Mouse (Mus musculus): ENCODE data around the gene Plcd1. TPM values are rescaled to one million over a fixed set of nuclear protein-coding genes. Genes with fewer than 3 reads are reported as not detected.

Gene Plcd1
- 1.5 and 1.6 TPM in 2 replicates for polyA plus RNA-seq (2015; fragmentation: Nextera tagmentation; extraction: Ambion mirVana)

GRCm38 (mm10) chr9:119093419-119094295, at the start of gene Plcd1:
Plcd1 (minus strand) TSS chr9:119093502.
- peak; percentile 69 for ATAC-seq (ENCODE audit: low read depth)
- Histone ChIP-seq H3K27ac (ENCODE audit: low read length) (no peak within 1 kb of the TSS), H3K4me2 (ENCODE audit: low read depth, low read length) (peak within 1 kb of the TSS; percentile 49), H3K9me3 (replicated peaks; ENCODE audit: control insufficient read depth, low read length) (no peaks in the 10 kb centered on the region), H3K9ac (ENCODE audit: low read depth, low read length) (no peak within 1 kb of the TSS; the same call in 1 of the 2 replicates), H3K27me3 (ENCODE audit: control insufficient read depth, insufficient read depth, low read depth, low read length) (peaks cover 42% of the 10 kb centered on the region), H3K36me3 (ENCODE audit: control insufficient read depth, insufficient read depth) (no peaks in the 10 kb centered on the region), H3K4me3 (ENCODE audit: low read depth, low read length) (peak within 1 kb of the TSS; percentile 51), H3K4me1 (ENCODE audit: control insufficient read depth, low read depth, low read length) (peaks cover under 1% of the 10 kb centered on the region; the same call in 1 of the 2 replicates)
- WGBS (ENCODE audit: insufficient replicate concordance), result 12% methylated on average over 42 of the region's 45 CpGs

- Histone ChIP-seq H3K27me3 (ENCODE audit: control insufficient read depth, insufficient read depth, low read depth, low read length) (no peaks in the 10 kb centered on the region), H3K9me3 (replicated peaks; ENCODE audit: control insufficient read depth, low read length) (no peaks in the 10 kb centered on the region), H3K27ac (ENCODE audit: low read length) (no peak overlapping the region), H3K4me2 (ENCODE audit: low read depth, low read length) (no peak overlapping the region), H3K9ac (ENCODE audit: low read depth, low read length) (no peak overlapping the region), H3K4me3 (ENCODE audit: low read depth, low read length) (no peak overlapping the region), H3K36me3 (ENCODE audit: control insufficient read depth, insufficient read depth) (no peaks in the 10 kb centered on the region), H3K4me1 (ENCODE audit: control insufficient read depth, low read depth, low read length) (no peaks in the 10 kb centered on the region)
- WGBS (ENCODE audit: insufficient replicate concordance), result 57% methylated on average over 5 of the region's 5 CpGs
- ATAC-seq (ENCODE audit: low read depth), result no peak
These were observed 48.8 kb upstream of the Plcd1 start for GRCm38 (mm10) chr9:119142066-119142465.

GRCm38 (mm10) chr9:119138836-119139235, 45.5 kb upstream of the Plcd1 start:
- no peaks in the 10 kb centered on the region for H3K4me1 ChIP-seq (ENCODE audit: control insufficient read depth, low read depth, low read length)
- H3K9me3 ChIP-seq (replicated peaks; ENCODE audit: control insufficient read depth, low read length), result no peaks in the 10 kb centered on the region
- no peak overlapping the region for H3K4me3 ChIP-seq (ENCODE audit: low read depth, low read length)
- no peaks in the 10 kb centered on the region for H3K27me3 ChIP-seq (ENCODE audit: control insufficient read depth, insufficient read depth, low read depth, low read length)
- no peak overlapping the region for H3K4me2 ChIP-seq (ENCODE audit: low read depth, low read length)
- no peak for ATAC-seq (ENCODE audit: low read depth)
- no peaks in the 10 kb centered on the region for H3K36me3 ChIP-seq (ENCODE audit: control insufficient read depth, insufficient read depth)
- no peak overlapping the region for H3K9ac ChIP-seq (ENCODE audit: low read depth, low read length)
- WGBS (ENCODE audit: insufficient replicate concordance), result 53% methylated on average over 2 of the region's 2 CpGs
- H3K27ac ChIP-seq (ENCODE audit: low read length), result no peak overlapping the region

GRCm38 (mm10) chr9:119130692-119131091, 37.4 kb upstream of the Plcd1 start:
- no peaks in the 10 kb centered on the region for H3K27me3 ChIP-seq (ENCODE audit: control insufficient read depth, insufficient read depth, low read depth, low read length)
- H3K4me3 ChIP-seq (ENCODE audit: low read depth, low read length), result no peak overlapping the region
- no peaks in the 10 kb centered on the region for H3K36me3 ChIP-seq (ENCODE audit: control insufficient read depth, insufficient read depth)
- no peak overlapping the region for H3K27ac ChIP-seq (ENCODE audit: low read length)
- H3K4me1 ChIP-seq (ENCODE audit: control insufficient read depth, low read depth, low read length), result no peaks in the 10 kb centered on the region
- ATAC-seq (ENCODE audit: low read depth), result no peak
- H3K9ac ChIP-seq (ENCODE audit: low read depth, low read length), result no peak overlapping the region
- no peaks in the 10 kb centered on the region for H3K9me3 ChIP-seq (replicated peaks; ENCODE audit: control insufficient read depth, low read length)
- H3K4me2 ChIP-seq (ENCODE audit: low read depth, low read length), result no peak overlapping the region
- 27% methylated on average over 5 of the region's 5 CpGs for WGBS (ENCODE audit: insufficient replicate concordance)

DNA sequence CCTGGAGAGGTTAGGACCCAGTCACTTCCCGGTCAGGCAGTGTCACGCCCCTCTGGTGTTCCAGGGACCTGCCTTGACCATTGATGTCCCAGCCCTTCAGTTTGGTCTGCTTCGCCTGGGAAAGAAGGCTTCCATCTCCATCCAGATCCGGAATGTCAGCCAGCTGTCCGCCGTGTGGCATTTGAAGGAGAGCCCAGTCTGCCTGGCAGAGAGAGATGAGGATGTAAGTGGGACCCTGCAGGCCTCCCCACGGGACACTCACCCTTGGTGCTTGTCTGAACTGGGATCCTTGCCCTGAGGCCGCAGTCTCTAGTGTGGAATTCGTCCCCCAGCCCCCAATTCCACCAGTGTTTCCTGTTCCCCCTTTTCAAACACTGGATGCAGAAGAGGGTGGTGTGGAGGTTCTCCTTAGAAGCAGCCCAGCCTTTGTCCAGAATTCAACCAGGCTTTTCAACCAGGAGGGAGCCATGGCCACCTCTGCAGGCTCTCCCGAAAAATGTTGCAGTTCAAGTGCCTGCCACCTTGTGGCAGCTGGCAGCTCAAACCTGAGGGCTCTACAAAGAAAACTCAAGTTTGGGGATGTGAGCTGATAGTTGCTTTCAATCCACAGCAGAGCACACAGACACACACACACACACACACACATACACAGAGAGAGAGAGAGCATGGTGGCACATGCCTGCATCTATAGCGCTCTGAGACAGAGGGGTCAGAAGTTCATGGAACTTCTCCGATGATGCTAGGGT, 35.3 kb upstream of the Plcd1 start:
- WGBS (ENCODE audit: insufficient replicate concordance), result 62% methylated on average over 12 of the region's 12 CpGs
- Histone ChIP-seq H3K9ac (ENCODE audit: low read depth, low read length) (no peak overlapping the region), H3K9me3 (replicated peaks; ENCODE audit: control insufficient read depth, low read length) (no peaks in the 10 kb centered on the region), H3K4me2 (ENCODE audit: low read depth, low read length) (no peak overlapping the region), H3K27me3 (ENCODE audit: control insufficient read depth, insufficient read depth, low read depth, low read length) (no peaks in the 10 kb centered on the region), H3K4me1 (ENCODE audit: control insufficient read depth, low read depth, low read length) (no peaks in the 10 kb centered on the region), H3K36me3 (ENCODE audit: control insufficient read depth, insufficient read depth) (no peaks in the 10 kb centered on the region), H3K27ac (ENCODE audit: low read length) (no peak overlapping the region), H3K4me3 (ENCODE audit: low read depth, low read length) (no peak overlapping the region)
- no peak for ATAC-seq (ENCODE audit: low read depth)

DNA sequence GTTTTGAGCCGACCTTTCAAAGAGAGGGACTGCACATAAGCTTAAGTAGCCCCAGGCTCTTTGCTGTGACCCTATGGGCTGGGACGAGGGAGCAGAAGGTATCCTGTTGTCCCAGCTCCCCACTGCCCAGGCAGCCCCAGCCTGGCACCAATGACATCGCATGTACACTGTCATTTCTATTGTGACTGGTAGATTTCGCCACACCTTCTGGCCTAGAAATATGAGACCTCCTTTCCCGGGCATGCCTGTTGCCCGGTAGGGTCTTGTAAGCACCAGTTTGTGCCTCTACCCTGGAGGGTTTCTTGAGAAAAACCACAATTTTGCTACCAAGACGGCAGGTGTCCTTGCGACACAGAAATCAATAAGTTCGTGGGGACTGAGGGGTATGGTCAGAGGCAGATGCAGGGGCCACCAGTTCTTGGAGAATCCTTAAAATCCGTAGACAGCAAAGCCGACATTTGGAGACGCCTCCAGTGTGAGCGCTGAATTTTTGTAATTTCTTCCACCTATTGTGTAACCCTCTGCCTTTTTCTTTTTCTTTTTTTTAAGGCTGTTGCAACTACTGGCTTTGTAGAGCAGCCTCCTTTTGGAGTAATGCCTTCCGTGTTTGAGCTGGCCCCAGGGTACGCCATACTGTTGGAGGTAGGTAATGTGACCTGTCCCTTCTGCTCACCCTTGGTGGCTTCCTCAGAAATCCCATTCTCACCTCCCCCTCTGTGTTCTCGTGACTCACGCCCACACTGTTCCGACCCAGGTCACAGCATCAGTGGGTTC, 29.5 kb upstream of the Plcd1 start:
- H3K27ac ChIP-seq (ENCODE audit: low read length), result no peak overlapping the region
- no peak overlapping the region for H3K4me2 ChIP-seq (ENCODE audit: low read depth, low read length)
- no peaks in the 10 kb centered on the region for H3K36me3 ChIP-seq (ENCODE audit: control insufficient read depth, insufficient read depth)
- no peaks in the 10 kb centered on the region for H3K9me3 ChIP-seq (replicated peaks; ENCODE audit: control insufficient read depth, low read length)
- no peaks in the 10 kb centered on the region for H3K27me3 ChIP-seq (ENCODE audit: control insufficient read depth, insufficient read depth, low read depth, low read length)
- 63% methylated on average over 18 of the region's 18 CpGs for WGBS (ENCODE audit: insufficient replicate concordance)
- H3K9ac ChIP-seq (ENCODE audit: low read depth, low read length), result no peak overlapping the region
- no peaks in the 10 kb centered on the region for H3K4me1 ChIP-seq (ENCODE audit: control insufficient read depth, low read depth, low read length)
- no peak overlapping the region for H3K4me3 ChIP-seq (ENCODE audit: low read depth, low read length)
- no peak for ATAC-seq (ENCODE audit: low read depth)

DNA sequence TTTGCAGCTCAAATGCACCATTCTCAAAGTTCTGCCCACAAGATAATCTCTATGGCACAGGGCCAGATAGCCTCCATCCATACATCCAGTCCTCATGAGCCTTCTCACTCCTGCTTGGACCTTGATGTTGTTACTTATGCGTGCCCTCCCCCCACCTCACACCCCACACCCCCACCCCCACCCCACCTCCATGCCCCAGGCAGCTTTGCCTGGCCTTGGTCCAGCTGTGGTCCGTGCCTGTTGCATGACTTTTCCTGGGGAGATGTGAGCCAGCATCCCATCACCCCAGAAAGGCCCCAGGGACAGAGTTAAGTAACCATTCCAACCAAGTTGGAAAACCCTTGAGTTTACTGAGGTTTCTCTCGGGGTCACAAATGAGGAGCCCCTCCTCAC, 26.9 kb upstream of the Plcd1 start:
- WGBS (ENCODE audit: insufficient replicate concordance), result 36% methylated on average over 3 of the region's 3 CpGs
- no peak for ATAC-seq (ENCODE audit: low read depth)
- no peak overlapping the region for H3K9ac ChIP-seq (ENCODE audit: low read depth, low read length)

GRCm38 (mm10) chr9:119119409-119120167, 26.3 kb upstream of the Plcd1 start:
- H3K9me3 ChIP-seq (replicated peaks; ENCODE audit: control insufficient read depth, low read length), result no peaks in the 10 kb centered on the region
- ATAC-seq (ENCODE audit: low read depth), result no peak
- no peak overlapping the region for H3K4me2 ChIP-seq (ENCODE audit: low read depth, low read length)
- H3K27ac ChIP-seq (ENCODE audit: low read length), result no peak overlapping the region
- 64% methylated on average over 19 of the region's 19 CpGs for WGBS (ENCODE audit: insufficient replicate concordance)
- H3K36me3 ChIP-seq (ENCODE audit: control insufficient read depth, insufficient read depth), result no peaks in the 10 kb centered on the region
- H3K27me3 ChIP-seq (ENCODE audit: control insufficient read depth, insufficient read depth, low read depth, low read length), result no peaks in the 10 kb centered on the region
- no peak overlapping the region for H3K9ac ChIP-seq (ENCODE audit: low read depth, low read length)
- H3K4me1 ChIP-seq (ENCODE audit: control insufficient read depth, low read depth, low read length), result no peaks in the 10 kb centered on the region
- no peak overlapping the region for H3K4me3 ChIP-seq (ENCODE audit: low read depth, low read length)

More for the DNA sequence above, 26.9 kb upstream of the Plcd1 start:
- H3K27me3 ChIP-seq (ENCODE audit: control insufficient read depth, insufficient read depth, low read depth, low read length), result no peaks in the 10 kb centered on the region
- H3K36me3 ChIP-seq (ENCODE audit: control insufficient read depth, insufficient read depth), result no peaks in the 10 kb centered on the region
- H3K4me3 ChIP-seq (ENCODE audit: low read depth, low read length), result no peak overlapping the region
- H3K4me1 ChIP-seq (ENCODE audit: control insufficient read depth, low read depth, low read length), result no peaks in the 10 kb centered on the region
- H3K4me2 ChIP-seq (ENCODE audit: low read depth, low read length), result no peak overlapping the region
- no peaks in the 10 kb centered on the region for H3K9me3 ChIP-seq (replicated peaks; ENCODE audit: control insufficient read depth, low read length)
- no peak overlapping the region for H3K27ac ChIP-seq (ENCODE audit: low read length)
